Mouse (Mus musculus): ENCODE data around the gene Boc.

DNA sequence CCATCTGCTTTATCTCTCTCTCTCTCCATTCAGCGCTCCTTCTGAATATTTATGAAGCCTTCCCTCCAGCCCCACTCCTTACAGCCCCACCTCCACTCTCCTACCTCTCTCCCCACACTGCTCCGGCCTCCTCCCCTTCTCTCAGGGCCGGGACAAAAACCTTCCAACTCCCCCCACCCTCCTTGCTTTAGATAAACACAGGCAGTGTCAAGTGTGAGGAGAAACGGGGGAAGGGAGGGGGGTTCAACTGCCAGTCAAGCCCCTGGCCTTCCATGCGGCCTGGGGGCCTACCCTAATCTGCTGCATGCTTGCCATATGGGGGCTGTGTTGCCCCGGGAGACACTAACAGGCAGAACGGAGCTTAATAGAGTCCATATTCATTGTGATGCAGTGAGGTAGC lies 27.9 kb downstream of the Boc start:
- no peak for TF ChIP-seq GATA1 (IDR thresholded peaks at IDR 0.05; ENCODE audit: low read length)
- TF ChIP-seq TAL1 (IDR thresholded peaks at IDR 0.05; ENCODE audit: low read length): no peak
